Mouse (Mus musculus) C2C12 (cell line): ENCODE measurements around the gene Lemd2.

Experiments used
- CTCF ChIP-seq: IDR thresholded peaks from one replicate; pipeline ENCODE4 v1.5.1; 2011; ENCODE audit not compliant: control insufficient read depth, insufficient read depth, insufficient read length
- FOSL1 ChIP-seq: IDR thresholded peaks from one replicate; pipeline ENCODE4 v1.8.0; 2011; ENCODE audit warnings: mild to moderate bottlenecking, low read length; ENCODE audit not compliant: poor library complexity, insufficient read depth, severe bottlenecking
- MAX ChIP-seq: IDR thresholded peaks from one replicate; pipeline ENCODE4 v1.6.1; 2011; ENCODE audit warnings: mild to moderate bottlenecking, control low read depth
- MYOD1 ChIP-seq: IDR thresholded peaks from one replicate; pipeline ENCODE4 v1.6.1; 2011; ENCODE audit warnings: low read depth; ENCODE audit not compliant: control insufficient read depth, insufficient read length
- MYOG ChIP-seq: IDR thresholded peaks from one replicate; pipeline ENCODE4 v1.6.1; 2011; ENCODE audit not compliant: control insufficient read depth, insufficient read length; ENCODE audit errors: extremely low read depth

DNA sequence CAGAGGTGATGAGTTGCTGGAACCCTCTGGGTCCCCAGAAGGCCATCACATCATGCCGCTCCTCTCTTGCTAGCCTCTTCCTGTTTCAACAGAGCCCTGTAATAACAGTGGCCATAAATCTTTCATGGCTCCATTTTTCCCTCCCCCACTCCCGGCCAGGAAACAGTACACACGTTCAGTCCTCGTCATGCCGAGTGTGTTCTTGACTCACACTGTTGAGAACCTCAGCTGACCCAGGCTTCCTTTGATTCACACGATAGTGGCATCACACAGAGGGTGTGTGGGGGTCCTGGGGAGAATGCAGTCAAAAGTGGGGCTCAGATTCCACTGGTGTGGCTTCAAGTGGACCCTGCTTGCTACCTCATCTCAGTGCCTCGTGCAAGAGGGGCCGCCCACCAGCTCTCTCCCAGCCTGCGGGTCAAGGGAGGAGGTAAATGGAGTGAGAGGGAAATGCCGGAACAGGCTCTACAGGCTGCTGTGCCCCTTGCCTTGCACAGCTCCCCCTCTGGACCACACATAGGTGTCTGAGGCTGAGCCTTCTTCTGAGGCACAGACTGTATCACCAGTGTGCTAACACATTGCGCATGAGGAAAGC, 2.9 kb upstream of the Lemd2 start:
- TF ChIP-seq CTCF (no peak), MAX (no peak), MYOG (no peak), FOSL1 (no peak), MYOD1 (no peak)
